Mouse (Mus musculus) adrenal gland, postnatal 36 days (tissue): ENCODE measurements at regions not wholly inside any gene's neighbourhood (a gene's known extent, or its start where the extent isn't known, plus 50 kb on each side); places are given as distances from the start of the nearest gene placed in this dataset.

ENCODE experiments used
- DNase-seq, 2 experiments: peaks; one replicate each; pipeline ENCODE4 v3.0.0; 2021; ENCODE audit warnings: mixed read lengths in 1 of 2

GRCm38 (mm10) chrX:99548284-99549019 is 77.4 kb upstream of the Pja1 start:
- DNase-seq, result no peak

- DNase-seq, result no peak
Measured at GRCm38 (mm10) chrX:99544410-99544809, 73.3 kb upstream of the Pja1 start.

GRCm38 (mm10) chrX:99541916-99542315 is 70.8 kb upstream of the Pja1 start:
- no peak for DNase-seq

- DNase-seq, result no peak
Measured at GRCm38 (mm10) chrX:99540087-99540576, 69.1 kb upstream of the Pja1 start.

GRCm38 (mm10) chrX:99539684-99540083 is 68.6 kb upstream of the Pja1 start:
- DNase-seq, result no peak

- DNase-seq, result no peak
Measured at GRCm38 (mm10) chrX:99537814-99538213, 66.7 kb upstream of the Pja1 start.

GRCm38 (mm10) chrX:99534922-99535321 is 63.8 kb upstream of the Pja1 start:
- peak; percentile 22 to 30 for DNase-seq

- peak; percentile 35 to 45 for DNase-seq
Measured at GRCm38 (mm10) chrX:99531154-99531553, 60.1 kb upstream of the Pja1 start.

- no peak for DNase-seq
Measured at GRCm38 (mm10) chrX:99530511-99530910, 59.4 kb upstream of the Pja1 start.

GRCm38 (mm10) chrX:99523306-99523705 is 52.2 kb upstream of the Pja1 start:
- DNase-seq, result no peak

- peak; percentile 80 to 86 for DNase-seq
Measured at GRCm38 (mm10) chrX:99522830-99523229, 51.8 kb upstream of the Pja1 start.

GRCm38 (mm10) chrX:99522289-99522688 is 51.2 kb upstream of the Pja1 start:
- DNase-seq, result no peak

- no peak for DNase-seq
Measured at GRCm38 (mm10) chrX:99521866-99522265, 50.8 kb upstream of the Pja1 start.
